Mouse (Mus musculus): Measurements from ENCODE around the gene Ccl5. TPM values are rescaled to one million over a fixed set of nuclear protein-coding genes. Genes with fewer than 3 reads are reported as not detected.
A peak's percentile ranks its signal among the peaks of the same experiment; 100 is the strongest.

The Ccl5 gene
- polyA plus RNA-seq, 1 experiment, result 70.3 TPM

DNA sequence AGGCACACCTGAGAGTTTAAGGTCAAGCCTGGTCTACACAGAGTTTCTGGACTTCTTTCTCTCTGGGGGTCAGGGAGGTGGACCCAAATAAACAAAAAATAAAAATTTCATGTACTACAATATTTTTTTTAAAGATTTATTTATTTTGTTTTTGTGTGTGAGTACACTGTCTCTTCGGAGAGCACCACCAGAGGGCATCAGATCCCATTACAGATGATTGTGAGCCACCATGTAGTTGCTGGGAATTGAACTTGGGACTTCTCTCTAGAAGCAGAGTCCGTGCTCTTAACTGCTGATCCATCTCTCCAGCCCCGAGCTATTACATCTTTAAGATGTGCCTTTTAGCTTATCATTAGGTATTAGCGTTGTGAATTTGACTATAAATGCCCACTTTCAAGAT lies 38.8 kb downstream of the Ccl5 start:
- no peaks in the 10 kb centered on the region for H3K27me3 ChIP-seq (replicated peaks; ENCODE audit: control insufficient read depth, insufficient read depth, low read length)
- 70% methylated on average over 4 of the region's 4 CpGs for WGBS
- TF ChIP-seq CTCF (conservative IDR thresholded peaks at IDR 0.05; ENCODE audit: insufficient read depth, insufficient read length, low read depth, low read length) (peak; percentile 15; the same call in 1 of the 2 replicates), POLR2A (IDR thresholded peaks at IDR 0.05; ENCODE audit: low read depth, low read length) (no peak)
- no peaks in the 10 kb centered on the region for H3K4me1 ChIP-seq (ENCODE audit: control insufficient read depth, insufficient read depth, low read length)
- H3K4me3 ChIP-seq (ENCODE audit: insufficient read depth, low read depth, low read length), result no peak overlapping the region
- DNase-seq, result no peak
- no peak overlapping the region for H3K27ac ChIP-seq (ENCODE audit: insufficient read depth, low read depth, low read length)
- peaks cover 2% of the 10 kb centered on the region; the same call in 1 of the 2 replicates for H3K36me3 ChIP-seq (ENCODE audit: control insufficient read depth, insufficient read depth, low read length)

Other genes with a start within 250 kb of the Ccl5 start
- 0.03 TPM in 1 of 2 replicates, not detected in the other for gene Slfn14, start 243.8 kb downstream of the Ccl5 start, polyA plus RNA-seq (2012; rRNA removed)
- 34.9 and 37.4 TPM in 2 replicates for gene Ap2b1, start 231.5 kb downstream of the Ccl5 start, polyA plus RNA-seq (2012; rRNA removed)
- 11.4 and 11.8 TPM in 2 replicates for gene Pex12, start 227.9 kb downstream of the Ccl5 start, polyA plus RNA-seq (2012; rRNA removed)
- 1.4 and 1.8 TPM in 2 replicates for gene Rasl10b, start 121.4 kb downstream of the Ccl5 start, polyA plus RNA-seq (2012; rRNA removed)
- gene Gas2l2, start 101.1 kb downstream of the Ccl5 start, polyA plus RNA-seq (2012; rRNA removed), result not detected in 2 replicates
- gene 1700020L24Rik, start 92.8 kb downstream of the Ccl5 start, polyA plus RNA-seq (2012; rRNA removed), result 0.11 and 0.14 TPM in 2 replicates
- 4.3 TPM in 2 replicates for gene Mmp28, start 67.4 kb downstream of the Ccl5 start, polyA plus RNA-seq (2012; rRNA removed)
- 7.2 and 13.8 TPM in 2 replicates for gene Taf15, start 57.4 kb downstream of the Ccl5 start, polyA plus RNA-seq (2012; rRNA removed)
- 0.03 TPM in 1 of 2 replicates, not detected in the other for gene Heatr9, start 8.3 kb downstream of the Ccl5 start, polyA plus RNA-seq (2012; rRNA removed)
- gene Ccl9, start 48.1 kb upstream of the Ccl5 start, polyA plus RNA-seq (2012; rRNA removed), result 0.92 and 1.7 TPM in 2 replicates
- 3.9 and 6.2 TPM in 2 replicates for gene Ccl6, start 62.6 kb upstream of the Ccl5 start, polyA plus RNA-seq (2012; rRNA removed)
- not detected in 2 replicates for gene Rpl9-ps1, start 115.1 kb upstream of the Ccl5 start, polyA plus RNA-seq (2012; rRNA removed)
- 1.6 and 1.8 TPM in 2 replicates for gene Ccl3, start 118.8 kb upstream of the Ccl5 start, polyA plus RNA-seq (2012; rRNA removed)
- gene Ccl4, start 132.1 kb upstream of the Ccl5 start, polyA plus RNA-seq (2012; rRNA removed), result 1.3 and 2.0 TPM in 2 replicates
- gene Wfdc17, start 173.5 kb upstream of the Ccl5 start, polyA plus RNA-seq (2012; rRNA removed), result 2.6 and 4.4 TPM in 2 replicates
- gene Wfdc18, start 178.5 kb upstream of the Ccl5 start, polyA plus RNA-seq (2012; rRNA removed), result not detected in 2 replicates
- 0.77 and 1.9 TPM in 2 replicates for gene Wfdc21, start 216.4 kb upstream of the Ccl5 start, polyA plus RNA-seq (2012; rRNA removed)
- gene Heatr6, start 223.2 kb upstream of the Ccl5 start, polyA plus RNA-seq (2012; rRNA removed), result 10.9 and 12.0 TPM in 2 replicates